Mouse (Mus musculus): Measurements from ENCODE around the gene Pdpk1.

DNA sequence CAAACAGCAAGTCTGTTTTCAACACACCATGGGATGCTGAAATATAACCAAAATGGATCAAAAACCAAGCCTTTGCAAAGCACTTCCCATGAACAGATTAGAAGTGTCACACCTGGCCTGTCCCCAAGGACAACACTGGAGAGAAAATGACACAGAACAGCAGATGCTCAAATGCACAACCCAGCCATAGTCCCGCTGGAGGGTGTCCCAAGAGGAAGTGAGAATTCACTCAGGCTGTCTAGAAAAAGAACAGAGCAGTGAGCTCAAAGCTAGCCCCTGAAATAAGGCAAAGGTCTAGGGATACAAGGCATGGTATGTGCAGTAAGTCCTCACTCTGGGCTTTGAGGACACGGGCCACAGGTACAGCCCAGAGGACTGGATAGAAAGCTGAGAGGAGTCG lies 81.2 kb downstream of the Pdpk1 start:
- TF ChIP-seq POLR2A (IDR thresholded peaks at IDR 0.05; ENCODE audit: control insufficient read depth, extremely low read depth, insufficient read depth, low read length, poor library complexity) (no peak), CTCF (IDR thresholded peaks at IDR 0.05; ENCODE audit: borderline replicate concordance, control insufficient read depth, extremely low read depth, insufficient read depth, low read length, poor library complexity) (no peak)
